Mouse (Mus musculus) bone marrow macrophage, adult 2 months (primary cell): Measurements from ENCODE around the gene Rbm8a2.

Source experiments
- CTCF ChIP-seq: IDR thresholded peaks from 2 replicates; pipeline ENCODE4 v1.5.1; 2012; ENCODE audit warnings: low read depth, mild to moderate bottlenecking, low read length, moderate library complexity
- POLR2A ChIP-seq: IDR thresholded peaks from 2 replicates; pipeline ENCODE4 v1.6.1; 2012; ENCODE audit warnings: mild to moderate bottlenecking, low read depth, low read length, borderline replicate concordance

- TF ChIP-seq CTCF: no peak
- no peak for TF ChIP-seq POLR2A
Measured at GRCm38 (mm10) chr1:176016076-176016475, 37.2 kb upstream of the Rbm8a2 start.
